Mouse (Mus musculus): ENCODE measurements around the gene Unc13a. TPM values are rescaled to one million over a fixed set of nuclear protein-coding genes. Genes with fewer than 3 reads are reported as not detected.
A peak's percentile ranks its signal among the peaks of the same experiment; 100 is the strongest.

The Unc13a gene
- total RNA-seq, 1 experiment: 3.0 TPM

DNA sequence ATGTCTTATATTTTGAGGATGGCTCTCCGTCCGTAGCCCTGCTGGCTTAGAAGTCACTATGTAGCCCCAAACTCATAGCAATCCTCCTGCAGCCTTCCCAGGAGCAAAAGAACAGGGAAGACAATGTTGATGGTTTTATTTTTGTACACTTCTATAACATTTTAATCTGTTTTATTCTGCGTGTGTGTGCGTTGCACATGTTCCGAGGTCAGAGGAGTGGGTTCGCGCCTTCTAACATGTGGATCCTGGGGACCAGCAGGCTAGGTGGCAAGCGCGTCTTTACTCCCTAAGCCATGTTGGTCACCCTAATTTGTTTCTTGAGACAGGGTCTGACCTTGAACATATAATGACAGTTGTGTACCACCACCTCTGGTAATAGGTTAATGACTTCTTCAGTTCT lies 5.2 kb upstream of the Unc13a start:
- TF ChIP-seq MAFK (IDR thresholded peaks at IDR 0.05; ENCODE audit: insufficient read depth, low read depth, low read length): no peak
- no peak for TF ChIP-seq ZNF384 (IDR thresholded peaks at IDR 0.05; ENCODE audit: low read depth, low read length)
- no peak for TF ChIP-seq HCFC1 (IDR thresholded peaks at IDR 0.05; ENCODE audit: borderline replicate concordance, insufficient read depth, low read length)
- no peak for TF ChIP-seq ZC3H11A (IDR thresholded peaks at IDR 0.05; ENCODE audit: borderline replicate concordance, low read depth, low read length)
- TF ChIP-seq CHD2 (IDR thresholded peaks at IDR 0.05; ENCODE audit: low read depth, low read length): no peak
- H3K4me1 ChIP-seq (ENCODE audit: control insufficient read depth in 2 of 2, insufficient read depth in 2 of 2, low read length in 2 of 2, poor library complexity in 1 of 2): peaks cover 4 to 30% of the 10 kb centered on the region in 2 experiments; a peak in 2 of 4 replicates
- no peak for DNase-seq (ENCODE audit: low read depth, low spot score)
- in situ Hi-C loops (cut with MboI; ENCODE audit: low sequenced_read_pairs in 2 of 2, unreplicated experiment in 2 of 2): no loop called here
- peak overlapping the region; percentile 81; the same call in 1 of the 2 replicates for H3K27ac ChIP-seq (ENCODE audit: insufficient read depth, low read depth, low read length, poor library complexity, severe bottlenecking)
- peaks cover 3% of the 10 kb centered on the region; the same call in 1 of the 2 replicates for H3K36me3 ChIP-seq (ENCODE audit: control insufficient read depth, insufficient read depth, low read length, poor library complexity, severe bottlenecking)
- peak overlapping the region; percentile 84 for H3K4me3 ChIP-seq (ENCODE audit: insufficient read depth in 1 of 2, low read depth in 1 of 2, low read length in 2 of 2, poor library complexity in 1 of 2, severe bottlenecking in 1 of 2)
- H3K9me3 ChIP-seq (ENCODE audit: control insufficient read depth, insufficient read depth, low read depth, low read length): no peaks in the 10 kb centered on the region
- peak overlapping the region; percentile 33; the same call in 1 of the 2 replicates for H3K9ac ChIP-seq (ENCODE audit: insufficient read depth, low read depth, low read length, poor library complexity, severe bottlenecking)

DNA sequence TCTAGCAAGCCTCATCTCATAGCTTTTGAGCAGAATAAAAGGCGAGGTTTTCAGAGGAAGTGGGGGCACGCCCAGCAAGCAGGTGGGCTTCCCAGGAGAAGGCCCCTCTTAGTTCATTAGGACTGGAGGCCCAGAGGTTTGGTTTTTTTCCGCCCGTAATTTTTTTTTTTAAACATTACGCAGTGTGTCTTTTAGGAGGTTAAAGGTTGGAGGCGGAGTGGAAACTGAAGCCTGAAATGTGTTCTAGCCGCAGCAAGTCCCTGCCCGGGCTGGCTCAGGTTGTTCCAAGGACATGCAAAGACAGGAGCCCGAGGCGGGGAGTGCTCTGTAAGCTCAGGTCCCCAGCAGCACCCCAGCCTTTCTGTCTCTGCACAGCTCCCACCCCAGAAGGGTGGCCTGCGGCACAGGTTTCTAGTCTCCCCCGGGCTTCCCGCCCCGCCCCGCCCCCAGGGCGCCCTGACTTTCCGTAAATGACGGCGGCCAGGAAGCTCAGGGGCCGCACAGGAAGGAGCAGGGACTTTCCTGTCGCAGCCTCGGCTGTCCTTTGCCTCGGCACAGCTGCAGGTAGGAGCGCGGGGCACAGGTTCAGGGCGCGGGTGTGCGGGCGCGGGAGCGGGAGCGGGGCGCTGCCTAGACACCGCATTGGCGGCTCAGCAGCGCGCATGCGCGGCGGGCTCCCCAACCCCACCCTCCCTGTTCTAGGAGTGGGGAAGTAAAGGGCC lies 4.6 kb upstream of the Unc13a start, which contains the start of gene Jak3:
Gene Jak3, plus strand, starts transcription at position 277 of the 722 bp plus-strand sequence.
- in situ Hi-C loops (cut with MboI; ENCODE audit: low sequenced_read_pairs in 2 of 2, unreplicated experiment in 2 of 2): no loop called here
- no peak for DNase-seq (ENCODE audit: low read depth, low spot score)
- TF ChIP-seq ZNF384 (IDR thresholded peaks at IDR 0.05; ENCODE audit: low read depth, low read length) (peak; percentile 55), MAFK (IDR thresholded peaks at IDR 0.05; ENCODE audit: insufficient read depth, low read depth, low read length) (no peak), HCFC1 (IDR thresholded peaks at IDR 0.05; ENCODE audit: borderline replicate concordance, insufficient read depth, low read length) (no peak), CHD2 (IDR thresholded peaks at IDR 0.05; ENCODE audit: low read depth, low read length) (no peak), ZC3H11A (IDR thresholded peaks at IDR 0.05; ENCODE audit: borderline replicate concordance, low read depth, low read length) (no peak)
- Histone ChIP-seq H3K27ac (ENCODE audit: insufficient read depth, low read depth, low read length, poor library complexity, severe bottlenecking) (peak within 1 kb of the TSS; percentile 81), H3K9ac (ENCODE audit: insufficient read depth, low read depth, low read length, poor library complexity, severe bottlenecking) (peak within 1 kb of the TSS; percentile 79), H3K36me3 (ENCODE audit: control insufficient read depth, insufficient read depth, low read length, poor library complexity, severe bottlenecking) (peaks cover 3% of the 10 kb centered on the region; the same call in 1 of the 2 replicates), H3K9me3 (ENCODE audit: control insufficient read depth, insufficient read depth, low read depth, low read length) (no peaks in the 10 kb centered on the region), H3K4me1 (ENCODE audit: control insufficient read depth in 2 of 2, insufficient read depth in 2 of 2, low read length in 2 of 2, poor library complexity in 1 of 2) (peaks cover 4 to 28% of the 10 kb centered on the region in 2 experiments; a peak in 2 of 4 replicates), H3K4me3 (ENCODE audit: insufficient read depth in 1 of 2, low read depth in 1 of 2, low read length in 2 of 2, poor library complexity in 1 of 2, severe bottlenecking in 1 of 2) (peak within 1 kb of the TSS; percentile 84)

DNA sequence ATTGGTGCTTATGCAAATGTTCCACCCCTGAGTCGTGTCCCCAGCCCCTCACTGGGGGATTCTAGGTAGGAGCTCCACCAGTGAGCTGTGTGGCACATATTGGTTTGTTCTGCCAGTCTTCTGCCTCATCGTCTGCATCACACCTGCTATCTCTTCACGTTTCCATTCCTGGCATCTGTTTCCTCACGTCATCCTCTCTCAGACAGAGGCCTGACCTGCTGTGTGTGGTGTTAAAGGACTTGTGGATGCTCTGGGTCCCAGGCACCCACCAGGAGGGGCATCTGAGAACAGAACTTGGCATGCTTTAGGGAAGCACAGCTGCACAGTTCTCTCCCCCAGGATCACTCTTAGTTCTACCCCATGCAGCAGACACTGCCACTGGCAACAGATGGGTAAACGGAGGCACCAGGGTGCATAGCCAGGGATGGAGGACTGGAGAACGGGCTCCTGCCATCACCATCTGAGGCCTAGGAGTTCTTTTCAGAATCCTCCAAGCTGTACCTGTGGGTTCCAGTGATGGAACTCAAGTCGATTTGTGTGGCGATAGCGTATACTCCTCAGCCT lies 4.0 kb upstream of the Unc13a start:
- Histone ChIP-seq H3K27ac (ENCODE audit: insufficient read depth, low read depth, low read length, poor library complexity, severe bottlenecking) (peak overlapping the region; percentile 81; the same call in 1 of the 2 replicates), H3K4me3 (ENCODE audit: insufficient read depth in 1 of 2, low read depth in 1 of 2, low read length in 2 of 2, poor library complexity in 1 of 2, severe bottlenecking in 1 of 2) (peak overlapping the region; percentile 84), H3K36me3 (ENCODE audit: control insufficient read depth, insufficient read depth, low read length, poor library complexity, severe bottlenecking) (peaks cover under 1% of the 10 kb centered on the region; the same call in 1 of the 2 replicates), H3K9ac (ENCODE audit: insufficient read depth, low read depth, low read length, poor library complexity, severe bottlenecking) (peak overlapping the region; percentile 79; the same call in 1 of the 2 replicates), H3K9me3 (ENCODE audit: control insufficient read depth, insufficient read depth, low read depth, low read length) (no peaks in the 10 kb centered on the region), H3K4me1 (ENCODE audit: control insufficient read depth in 2 of 2, insufficient read depth in 2 of 2, low read length in 2 of 2, poor library complexity in 1 of 2) (peaks cover 4 to 25% of the 10 kb centered on the region in 2 experiments; a peak in 2 of 4 replicates)
- DNase-seq (ENCODE audit: low read depth, low spot score): no peak
- in situ Hi-C loops (cut with MboI; ENCODE audit: low sequenced_read_pairs in 2 of 2, unreplicated experiment in 2 of 2): no loop called here
- TF ChIP-seq ZNF384 (IDR thresholded peaks at IDR 0.05; ENCODE audit: low read depth, low read length) (no peak), CHD2 (IDR thresholded peaks at IDR 0.05; ENCODE audit: low read depth, low read length) (no peak), ZC3H11A (IDR thresholded peaks at IDR 0.05; ENCODE audit: borderline replicate concordance, low read depth, low read length) (no peak)

DNA sequence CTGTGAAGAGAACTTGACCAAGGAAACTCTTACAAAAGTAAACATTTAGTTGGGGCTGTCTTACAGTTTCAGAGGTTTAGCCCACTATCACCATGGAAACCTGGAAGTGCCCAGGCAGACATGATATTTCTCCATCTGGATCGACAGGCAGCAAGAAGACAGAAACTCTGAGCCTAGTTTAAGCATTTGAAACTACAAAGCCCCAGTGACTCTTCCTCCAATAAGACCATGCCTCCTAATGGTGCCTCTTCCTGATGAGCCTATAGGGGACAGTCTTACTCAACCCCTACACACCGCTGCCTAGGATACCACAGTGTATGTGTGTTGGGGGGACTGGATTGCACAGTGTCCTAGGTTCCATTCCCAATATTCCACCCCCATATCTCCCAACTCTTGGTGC lies 2.5 kb upstream of the Unc13a start:
- Histone ChIP-seq H3K36me3 (ENCODE audit: control insufficient read depth, insufficient read depth, low read length, poor library complexity, severe bottlenecking) (no peaks in the 10 kb centered on the region), H3K4me1 (ENCODE audit: control insufficient read depth in 2 of 2, insufficient read depth in 2 of 2, low read length in 2 of 2, poor library complexity in 1 of 2) (peaks cover 4 to 29% of the 10 kb centered on the region in 2 experiments; a peak in 2 of 4 replicates), H3K9me3 (ENCODE audit: control insufficient read depth, insufficient read depth, low read depth, low read length) (no peaks in the 10 kb centered on the region), H3K27ac (ENCODE audit: insufficient read depth, low read depth, low read length, poor library complexity, severe bottlenecking) (no peak overlapping the region), H3K4me3 (ENCODE audit: insufficient read depth in 1 of 2, low read depth in 1 of 2, low read length in 2 of 2, poor library complexity in 1 of 2, severe bottlenecking in 1 of 2) (no peak overlapping the region), H3K9ac (ENCODE audit: insufficient read depth, low read depth, low read length, poor library complexity, severe bottlenecking) (no peak overlapping the region)
- in situ Hi-C loops (cut with MboI; ENCODE audit: low sequenced_read_pairs in 2 of 2, unreplicated experiment in 2 of 2): no loop called here
- no peak for DNase-seq (ENCODE audit: low read depth, low spot score)
- TF ChIP-seq ZNF384 (IDR thresholded peaks at IDR 0.05; ENCODE audit: low read depth, low read length): no peak
- peak; percentile 61 for TF ChIP-seq CHD2 (IDR thresholded peaks at IDR 0.05; ENCODE audit: low read depth, low read length)
